In the genomic region with DNA sequence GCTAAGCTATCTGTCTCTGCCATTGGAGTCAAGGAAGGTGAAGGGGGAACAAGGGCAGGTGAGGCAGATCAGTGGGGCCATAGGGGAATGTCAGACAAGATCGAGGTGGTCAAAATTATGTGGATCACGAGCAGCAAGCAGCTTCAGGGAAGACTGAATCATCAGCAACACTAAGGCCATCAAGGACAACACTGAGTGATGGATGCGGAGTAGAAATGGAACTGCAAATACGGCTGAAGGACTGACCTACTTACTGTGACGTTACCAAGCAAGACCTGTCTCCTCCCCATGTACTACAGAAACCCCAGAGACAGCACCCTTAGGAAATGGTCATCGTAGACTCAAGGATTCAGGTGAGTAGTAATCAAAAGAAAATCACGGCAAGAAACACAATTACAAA, we compare ENCODE assay signal across 23 mouse cellular contexts. TPM values are rescaled to one million over a fixed set of nuclear protein-coding genes. Genes with fewer than 3 reads are reported as not detected.
"Had no signal": no experiment of that assay in that cellular context is flagged by ENCODE, and none has a peak within 500 bp of the region (broad histone marks: within the 10 kb centered on the region; RNA-seq: fewer than 3 reads in every experiment).

No protein-coding gene starts in this region.

- H3K36me3 ChIP-seq: limb, embryonic 10.5 days; limb, embryonic 13.5 days; liver, embryonic 15.5 days; neural tube, embryonic 13.5 days had no signal

- H3K4me3 ChIP-seq: layer of hippocampus, adult 2 months; limb, embryonic 10.5 days; limb, embryonic 13.5 days; liver, embryonic 15.5 days; neural tube, embryonic 13.5 days had no signal

- H3K27me3 ChIP-seq: limb, embryonic 13.5 days; liver, embryonic 15.5 days; neural tube, embryonic 13.5 days had no signal

- H3K27ac ChIP-seq: layer of hippocampus, adult 2 months; limb, embryonic 10.5 days; limb, embryonic 13.5 days; liver, embryonic 15.5 days; neural tube, embryonic 13.5 days had no signal

- DNase-seq: kidney, adult 9 months; kidney, postnatal 14 days; kidney, postnatal 4 days; layer of hippocampus, adult 9-11 months; lung, adult 2 months; lung, postnatal 14 days; lung, postnatal 4 days; midbrain, embryonic 14.5 days; thymus, postnatal 36 days had no signal

RNA-seq across cellular contexts. Expression of a gene that starts 46.3 kb away (rescaled TPM):
- total RNA-seq: megakaryocyte-erythroid progenitor cell, adult 5-6 weeks; neutrophil, adult 5-6 weeks had no signal
- polyA plus RNA-seq: intestine, postnatal 0 days; kidney, embryonic 16.5 days; limb, embryonic 10.5 days; limb, embryonic 13.5 days; liver, embryonic 11.5 days; liver, embryonic 15.5 days; lung, embryonic 16.5 days; small intestine, adult 2 months; spleen, adult 2 months; thymus, postnatal 0 days had no signal
